Mouse (Mus musculus) brain, embryonic 14.5 days (tissue): ENCODE measurements around the gene Pomt2.

Source experiments
- CTCF ChIP-seq: fragments of 200-500 bp; IDR thresholded peaks from 2 replicates; pipeline ENCODE4 v1.5.1; 2012; ENCODE audit warnings: inconsistent platforms, mild to moderate bottlenecking, moderate library complexity, borderline replicate concordance; ENCODE audit not compliant: insufficient read depth, insufficient read length; ENCODE audit errors: extremely low read depth
- POLR2A ChIP-seq: fragments of 200-500 bp; IDR thresholded peaks from 2 replicates; pipeline ENCODE4 v1.6.1; 2012; ENCODE audit warnings: mild to moderate bottlenecking, inconsistent platforms, borderline replicate concordance; ENCODE audit not compliant: poor library complexity, insufficient read depth, insufficient read length, severe bottlenecking; ENCODE audit errors: extremely low read depth

DNA sequence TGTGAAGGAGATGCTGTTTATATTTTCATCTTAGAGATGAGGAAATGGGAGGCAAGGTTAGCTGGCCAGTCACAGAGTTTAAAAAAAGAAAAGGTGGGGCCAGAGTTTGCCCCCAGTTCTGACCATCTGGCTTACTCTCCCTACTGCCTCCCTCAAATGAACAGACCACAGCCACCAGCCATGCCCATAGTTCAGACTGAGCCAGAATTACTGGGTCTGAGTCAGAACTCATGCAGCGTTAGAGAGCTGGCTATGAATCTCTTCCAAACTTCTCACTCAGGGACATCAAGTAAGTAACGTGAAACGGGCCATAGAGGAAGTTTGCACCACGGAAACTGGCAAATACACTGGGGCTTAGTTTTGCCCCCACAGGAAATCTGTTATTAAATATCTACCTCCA is 43.0 kb downstream of the Pomt2 start:
- TF ChIP-seq CTCF (no peak), POLR2A (no peak)
